Mouse (Mus musculus): ENCODE measurements at regions not wholly inside any gene's neighbourhood (a gene's known extent, or its start where the extent isn't known, plus 50 kb on each side); places are given as distances from the start of the nearest gene placed in this dataset.
A peak's percentile ranks its signal among the peaks of the same experiment; 100 is the strongest.

- no peak for DNase-seq
These were observed 57.5 kb downstream of the Ins1 start for GRCm38 (mm10) chr19:52321626-52322025.

GRCm38 (mm10) chr19:52331398-52331797 lies 67.3 kb downstream of the Ins1 start:
- DNase-seq, result no peak

- no peak for DNase-seq
These were observed 91.1 kb downstream of the Ins1 start for GRCm38 (mm10) chr19:52355175-52355574.

- DNase-seq, result no peak
These were observed 110.9 kb downstream of the Ins1 start for GRCm38 (mm10) chr19:52374892-52375578.

- no peak for DNase-seq
These were observed 142.6 kb downstream of the Ins1 start for GRCm38 (mm10) chr19:52406653-52407052.

GRCm38 (mm10) chr19:52428768-52429167 lies 164.7 kb downstream of the Ins1 start:
- DNase-seq, result no peak

GRCm38 (mm10) chr19:52442523-52442922 lies 178.4 kb downstream of the Ins1 start:
- DNase-seq, result no peak

- no peak for DNase-seq
These were observed 184.8 kb downstream of the Ins1 start for GRCm38 (mm10) chr19:52448931-52449330.

GRCm38 (mm10) chr19:52449392-52449791 lies 185.3 kb downstream of the Ins1 start:
- DNase-seq, result peak; percentile 14 to 22
